Mouse (Mus musculus) liver, embryonic 14.5 days (tissue): Measurements from ENCODE around the gene Gsg1l2. TPM values are rescaled to one million over a fixed set of nuclear protein-coding genes. Genes with fewer than 3 reads are reported as not detected.

Experiments
- ATAC-seq: fragments of 200-750 bp; cut with Nextera tagmentation; 2 replicates; pipeline ENCODE4 v1.8.0; 2017; ENCODE audit warnings: moderate number of reproducible peaks, mild to moderate bottlenecking, moderate library complexity; ENCODE audit not compliant: insufficient read depth
- DNase-seq, 3 experiments: peaks; one replicate each; pipeline ENCODE4 v3.0.0-alpha.2; 2012 to 2013; ENCODE audit warnings: low read depth in 3 of 3, low spot score in 3 of 3
- H3K27ac ChIP-seq: fragments of 300-500 bp; sonication (generic); 2 replicates; pipeline ENCODE4 v1.5.1; 2014; ENCODE audit warnings: moderate library complexity, mild to moderate bottlenecking, control low read depth, inconsistent platforms
- H3K27me3 ChIP-seq: fragments of 300-500 bp; sonication (generic); 2 replicates; pipeline ENCODE4 v1.6.1; 2014; ENCODE audit warnings: mild to moderate bottlenecking, low read length, moderate library complexity; ENCODE audit not compliant: control insufficient read depth, insufficient read depth
- H3K36me3 ChIP-seq: fragments of 300-500 bp; sonication (generic); replicated peaks from 2 replicates; pipeline ENCODE4 v1.6.1; 2014; ENCODE audit warnings: low read depth; ENCODE audit not compliant: control insufficient read depth, insufficient read depth
- H3K4me1 ChIP-seq, 2 experiments: fragments of 200-500 bp in 1 of 2; fragments of 300-500 bp in 1 of 2; sonication (generic) in 1 of 2; replicated peaks; 2 replicates each; pipeline ENCODE4 v1.6.1; 2012 to 2014; ENCODE audit warnings: antibody characterized with exemption in 1 of 2, inconsistent platforms in 1 of 2, low read length in 1 of 2; ENCODE audit not compliant: control insufficient read depth in 2 of 2, insufficient read depth in 2 of 2
- H3K4me2 ChIP-seq: fragments of 300-500 bp; sonication (generic); 2 replicates; pipeline ENCODE4 v1.6.1; 2014; ENCODE audit warnings: low read depth, mild to moderate bottlenecking, control low read depth, moderate library complexity
- H3K4me3 ChIP-seq, 2 experiments: fragments of 200-500 bp in 1 of 2; fragments of 300-500 bp in 1 of 2; sonication (generic) in 1 of 2; 2 replicates each; pipeline ENCODE4 v1.5.1; 2012 to 2014; ENCODE audit warnings: low read depth in 2 of 2, low read length in 2 of 2, mild to moderate bottlenecking in 2 of 2, control low read depth in 1 of 2, inconsistent platforms in 1 of 2, moderate library complexity in 1 of 2; ENCODE audit not compliant: insufficient read depth in 1 of 2
- H3K9ac ChIP-seq: fragments of 300-500 bp; sonication (generic); replicated peaks from 2 replicates; pipeline ENCODE4 v1.6.1; 2014; ENCODE audit warnings: mild to moderate bottlenecking, control low read depth, moderate library complexity
- H3K9me3 ChIP-seq: fragments of 300-500 bp; sonication (generic); 2 replicates; pipeline ENCODE4 v1.6.1; 2016; ENCODE audit warnings: low read length, mixed read lengths; ENCODE audit not compliant: control insufficient read depth
- CTCF ChIP-seq: IDR thresholded peaks from 2 replicates; pipeline ENCODE4 v1.5.1; 2016; ENCODE audit warnings: antibody characterized with exemption, low read depth, control low read depth
- EP300 ChIP-seq: IDR thresholded peaks from 2 replicates; pipeline ENCODE4 v1.6.1; 2016; ENCODE audit warnings: antibody characterized with exemption, low read depth
- WGBS: fragments of 180-500 bp; shearing (Covaris S2); extraction: QIAGEN DNeasy Blood & Tissue Kit; methylation state at CpG from one replicate; pipeline ENCODE4 v1.1.7; 2014; ENCODE audit not compliant: insufficient replicate concordance; 5-methylcytosine and 5-hydroxymethylcytosine counted together
- polyA plus RNA-seq, 2 experiments: library from polyadenylated mRNA; depleted of rRNA in 1 of 2; stranded (reverse) in 1 of 2; unstranded in 1 of 2; fragments of >200 nt; fragmentation: Nextera tagmentation in 1 of 2; extraction: Ambion mirVana in 1 of 2; gene quantifications; 2 replicates each; pipeline versions ENCODE4 v1.2.1 to v1.2.3; 2012 to 2014

The Gsg1l2 gene
- polyA plus RNA-seq, 2 experiments = not detected

DNA sequence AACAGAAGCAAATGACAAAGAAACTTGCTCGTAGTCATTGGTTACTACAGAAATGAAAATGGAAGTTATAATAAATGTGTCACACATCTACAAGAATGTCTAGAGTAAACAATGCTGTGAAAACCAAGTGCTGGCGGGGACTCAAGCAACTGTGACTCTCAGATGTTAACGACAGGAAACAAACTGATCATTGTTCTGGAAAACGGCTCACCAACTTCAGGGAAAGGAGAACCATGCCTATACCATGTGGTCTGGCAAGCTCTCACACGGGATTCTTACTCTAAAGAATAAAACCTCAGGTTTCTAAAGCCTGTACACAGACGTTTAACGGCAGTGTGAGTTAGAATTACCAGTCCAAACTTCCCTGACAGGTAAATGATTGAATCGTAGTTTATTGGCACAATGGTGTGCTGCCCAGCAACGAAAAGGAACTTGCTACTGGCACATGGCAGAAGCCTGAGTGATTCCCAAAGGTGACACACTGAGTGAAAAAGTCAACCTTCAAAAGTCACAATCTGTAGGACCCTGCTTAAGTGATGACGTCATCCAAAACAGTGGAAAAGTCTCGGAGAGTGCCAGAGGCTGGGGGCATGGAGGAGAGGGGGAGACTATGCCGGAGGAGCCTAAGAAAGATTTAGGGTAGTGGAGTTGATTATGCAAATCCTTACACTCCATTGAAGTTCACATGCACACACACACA is 54.1 kb downstream of the Gsg1l2 start:
- no peak overlapping the region for H3K4me2 ChIP-seq
- H3K36me3 ChIP-seq = no peaks in the 10 kb centered on the region
- no peaks in the 10 kb centered on the region for H3K27me3 ChIP-seq
- no peak overlapping the region for H3K27ac ChIP-seq
- no peak overlapping the region for H3K4me3 ChIP-seq
- H3K9ac ChIP-seq = no peak overlapping the region
- H3K4me1 ChIP-seq = no peaks in the 10 kb centered on the region
- WGBS = 33% methylated on average over 12 of the region's 12 CpGs
- no peaks in the 10 kb centered on the region for H3K9me3 ChIP-seq
- TF ChIP-seq CTCF (no peak), EP300 (no peak)
- no peak for ATAC-seq
- no peak for DNase-seq

DNA sequence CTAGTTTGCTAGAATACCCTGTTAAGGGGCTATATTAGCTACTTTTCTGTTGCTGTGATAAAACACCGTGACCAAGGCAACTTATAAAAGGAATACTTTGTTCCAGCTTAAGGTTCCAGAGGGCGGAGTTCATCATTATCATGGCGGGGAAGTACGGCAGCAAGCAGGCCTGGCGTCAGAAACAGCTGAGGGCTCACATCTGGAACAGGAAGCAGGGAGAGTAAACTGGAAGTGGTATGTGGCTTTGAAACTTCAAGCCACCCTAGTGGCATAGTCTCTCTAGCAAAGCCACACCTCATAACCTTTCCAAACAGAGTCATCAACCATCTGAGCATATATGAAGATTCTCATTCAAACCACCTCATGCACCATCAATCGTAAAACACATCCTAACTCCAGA is 55.1 kb downstream of the Gsg1l2 start:
- 39% methylated on average over 6 of the region's 6 CpGs for WGBS
- H3K27ac ChIP-seq = no peak overlapping the region
- no peaks in the 10 kb centered on the region for H3K36me3 ChIP-seq
- no peaks in the 10 kb centered on the region for H3K9me3 ChIP-seq
- H3K27me3 ChIP-seq = no peaks in the 10 kb centered on the region
- H3K4me2 ChIP-seq = no peak overlapping the region
- H3K4me1 ChIP-seq = no peaks in the 10 kb centered on the region
- no peak overlapping the region for H3K4me3 ChIP-seq
- TF ChIP-seq EP300 (no peak), CTCF (no peak)
- ATAC-seq (no peak), DNase-seq (no peak)
- no peak overlapping the region for H3K9ac ChIP-seq

DNA sequence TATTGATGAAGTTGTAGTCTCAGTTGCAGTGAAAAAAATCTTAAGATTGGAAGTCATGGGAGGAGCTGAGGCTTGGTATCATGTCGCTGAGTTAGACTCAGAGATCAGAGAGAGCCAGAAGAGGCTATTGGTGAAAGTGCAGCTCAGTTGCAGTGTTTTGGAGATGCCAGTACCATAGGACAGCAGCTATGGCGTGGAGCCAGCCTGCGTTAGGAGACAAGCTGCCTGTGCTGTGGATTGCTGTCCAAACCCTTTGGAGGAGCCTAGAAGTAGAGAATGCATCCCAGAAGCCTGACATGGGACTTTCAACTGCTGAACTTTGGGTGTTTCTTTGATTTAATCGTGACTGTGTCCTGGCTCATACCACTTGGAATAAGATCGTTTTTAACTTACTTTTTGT is 57.4 kb downstream of the Gsg1l2 start:
- Histone ChIP-seq H3K27me3 (no peaks in the 10 kb centered on the region), H3K27ac (no peak overlapping the region), H3K9ac (no peak overlapping the region), H3K36me3 (no peaks in the 10 kb centered on the region), H3K4me2 (no peak overlapping the region), H3K4me3 (no peak overlapping the region), H3K4me1 (no peaks in the 10 kb centered on the region), H3K9me3 (no peaks in the 10 kb centered on the region)
- DNase-seq (no peak), ATAC-seq (no peak)
- no peak for TF ChIP-seq EP300
- no peak for TF ChIP-seq CTCF
- 54% methylated on average over 5 of the region's 5 CpGs for WGBS

DNA sequence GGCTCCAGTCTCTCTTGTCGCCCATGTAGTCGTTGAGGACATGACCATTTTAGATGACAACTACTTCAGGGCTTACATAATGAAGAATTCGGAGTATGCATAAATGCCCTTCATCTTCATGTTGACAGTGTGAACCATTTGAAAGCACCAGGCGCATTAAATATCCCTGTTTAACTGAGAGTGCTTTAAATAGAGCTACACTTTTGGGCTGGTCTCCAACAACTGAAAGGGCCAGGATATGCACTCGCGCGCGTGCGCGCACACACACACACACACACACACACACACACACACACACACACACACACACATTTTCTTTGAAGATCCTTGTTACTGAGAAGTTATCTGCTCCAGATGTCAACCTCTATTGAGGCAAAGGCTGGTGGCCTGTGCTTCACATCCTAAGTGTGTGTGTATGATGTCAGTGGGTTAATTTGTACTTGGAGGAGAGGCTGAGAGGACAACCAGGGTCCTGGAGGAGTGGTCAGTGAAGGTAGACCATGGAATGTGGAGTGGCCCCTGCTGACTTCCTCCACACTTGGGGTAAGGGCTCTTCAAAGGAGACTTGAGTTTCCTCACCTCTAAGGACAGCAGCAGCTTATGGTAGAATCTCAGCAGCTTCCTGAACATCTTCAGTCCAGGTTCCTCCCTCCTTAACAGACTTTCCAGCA is 61.1 kb downstream of the Gsg1l2 start:
- Histone ChIP-seq H3K27me3 (no peaks in the 10 kb centered on the region), H3K4me3 (no peak overlapping the region), H3K4me1 (no peaks in the 10 kb centered on the region), H3K9me3 (no peaks in the 10 kb centered on the region), H3K27ac (no peak overlapping the region), H3K9ac (no peak overlapping the region), H3K36me3 (no peaks in the 10 kb centered on the region), H3K4me2 (no peak overlapping the region)
- DNase-seq (no peak), ATAC-seq (no peak)
- TF ChIP-seq CTCF = no peak
- no peak for TF ChIP-seq EP300
- WGBS = 66% methylated on average over 10 of the region's 10 CpGs

Other genes with a start within 250 kb of the Gsg1l2 start
- not detected in 2 replicates for gene Rcvrn, start 79.3 kb upstream of the Gsg1l2 start, polyA plus RNA-seq (2012; rRNA removed)
- not detected in 2 replicates for gene Rcvrn, start 79.3 kb upstream of the Gsg1l2 start, polyA plus RNA-seq (2014; fragmentation: Nextera tagmentation; extraction: Ambion mirVana)
- 0.15 and 0.21 TPM in 2 replicates for gene Glp2r, start 3.5 kb upstream of the Gsg1l2 start, polyA plus RNA-seq (2012; rRNA removed)
- gene Glp2r, start 3.5 kb upstream of the Gsg1l2 start, polyA plus RNA-seq (2014; fragmentation: Nextera tagmentation; extraction: Ambion mirVana) = 0.20 and 0.30 TPM in 2 replicates
- not detected in 2 replicates for gene Dhrs7c, start 23.6 kb downstream of the Gsg1l2 start, polyA plus RNA-seq (2012; rRNA removed)
- not detected in 2 replicates for gene Dhrs7c, start 23.6 kb downstream of the Gsg1l2 start, polyA plus RNA-seq (2014; fragmentation: Nextera tagmentation; extraction: Ambion mirVana)
- 0.05 and 0.06 TPM in 2 replicates for gene Usp43, start 147.5 kb downstream of the Gsg1l2 start, polyA plus RNA-seq (2012; rRNA removed)
- 0.08 TPM in 1 of 2 replicates, not detected in the other for gene Usp43, start 147.5 kb downstream of the Gsg1l2 start, polyA plus RNA-seq (2014; fragmentation: Nextera tagmentation; extraction: Ambion mirVana)
- gene Cfap52, start 191.0 kb downstream of the Gsg1l2 start, polyA plus RNA-seq (2012; rRNA removed) = 0.02 TPM in 1 of 2 replicates, not detected in the other
- gene Cfap52, start 191.0 kb downstream of the Gsg1l2 start, polyA plus RNA-seq (2014; fragmentation: Nextera tagmentation; extraction: Ambion mirVana) = not detected in 2 replicates
- 3.0 and 8.1 TPM in 2 replicates for gene Stx8, start 191.6 kb downstream of the Gsg1l2 start, polyA plus RNA-seq (2012; rRNA removed)
- gene Stx8, start 191.6 kb downstream of the Gsg1l2 start, polyA plus RNA-seq (2014; fragmentation: Nextera tagmentation; extraction: Ambion mirVana) = 22.0 and 24.5 TPM in 2 replicates